Mouse (Mus musculus): ENCODE measurements around the gene Mat2a.
"Not testable (repeated sequence)": the region's sequence is repeated elsewhere in the genome, so short reads cannot be mapped to it uniquely, and the experiment has no call there.

Mat2a gene

GRCm38 (mm10) chr6:72454833-72455373 lies 15.5 kb upstream of the Mat2a start:
- DNase-seq = peak; percentile 55

DNA sequence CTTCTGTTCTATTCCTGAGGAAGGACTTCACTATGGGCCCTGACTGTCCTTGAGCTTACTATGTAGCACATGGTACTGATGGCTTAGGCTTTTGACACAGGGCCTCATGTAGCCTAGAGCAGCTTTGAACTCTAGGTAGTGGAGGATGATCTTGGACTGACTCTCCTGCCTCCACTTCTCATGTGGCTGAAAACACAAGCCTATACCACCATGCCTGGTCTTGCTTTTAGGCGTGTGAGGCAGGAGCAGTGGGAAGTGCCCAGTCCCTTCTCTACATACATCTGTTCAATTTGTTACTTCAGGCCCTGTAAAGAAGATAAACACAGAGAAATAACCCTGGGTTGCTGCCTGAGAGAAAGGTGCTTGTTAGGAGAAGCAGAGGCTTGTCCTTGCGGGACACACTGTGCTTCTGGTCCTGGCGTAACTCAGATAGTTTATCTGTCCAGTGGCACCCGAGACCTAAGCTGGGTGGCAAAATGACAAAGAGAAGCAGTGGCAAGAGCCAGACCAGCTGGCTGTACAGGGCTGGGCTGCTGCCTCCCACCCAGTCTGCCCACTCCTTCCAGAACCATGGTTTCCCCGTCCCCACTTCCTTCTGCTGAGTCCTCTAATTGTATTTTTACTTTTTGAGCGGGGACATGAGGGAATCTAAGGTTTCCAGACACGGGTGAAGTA lies 14.9 kb upstream of the Mat2a start:
- DNase-seq = peak; percentile 34

DNA sequence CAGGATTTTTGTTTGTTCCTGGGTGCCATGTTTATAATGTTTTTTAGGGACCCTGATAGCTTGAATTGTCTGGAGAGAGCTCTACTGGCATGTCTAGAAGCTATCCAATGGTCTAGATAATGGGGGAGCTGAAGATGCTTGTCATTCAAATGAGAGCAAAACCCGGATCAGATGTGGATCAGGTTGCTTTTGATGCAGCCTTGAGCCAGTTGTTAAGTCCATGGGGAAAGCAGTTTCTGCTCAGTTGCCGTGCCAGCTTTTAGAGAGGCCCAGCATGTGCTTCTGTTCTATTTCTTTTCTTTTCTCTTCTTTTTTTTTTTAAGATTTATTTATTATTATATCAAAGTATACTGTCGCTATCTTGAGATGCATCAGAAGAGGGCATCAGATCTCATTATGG lies 14.2 kb upstream of the Mat2a start:
- DNase-seq = no peak

DNA sequence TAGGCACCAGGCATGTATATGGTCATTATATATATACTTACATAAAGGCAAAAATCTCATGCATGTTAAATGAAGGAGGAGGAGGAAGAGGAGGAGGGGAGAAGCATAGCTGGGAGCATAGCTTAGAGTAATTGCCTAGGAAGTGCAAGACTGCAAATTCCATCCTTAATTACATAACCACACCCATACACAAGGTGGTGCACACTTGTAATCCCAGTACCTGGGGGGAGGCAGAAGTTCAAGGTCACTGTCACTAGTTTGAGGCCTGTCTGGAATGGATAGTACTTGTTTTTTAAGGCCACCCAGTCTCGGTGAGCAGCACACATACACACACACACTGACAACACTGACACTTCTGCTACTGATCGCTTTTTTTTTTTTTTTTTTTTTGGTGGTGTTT lies 13.0 kb upstream of the Mat2a start:
- no peak for DNase-seq

DNA sequence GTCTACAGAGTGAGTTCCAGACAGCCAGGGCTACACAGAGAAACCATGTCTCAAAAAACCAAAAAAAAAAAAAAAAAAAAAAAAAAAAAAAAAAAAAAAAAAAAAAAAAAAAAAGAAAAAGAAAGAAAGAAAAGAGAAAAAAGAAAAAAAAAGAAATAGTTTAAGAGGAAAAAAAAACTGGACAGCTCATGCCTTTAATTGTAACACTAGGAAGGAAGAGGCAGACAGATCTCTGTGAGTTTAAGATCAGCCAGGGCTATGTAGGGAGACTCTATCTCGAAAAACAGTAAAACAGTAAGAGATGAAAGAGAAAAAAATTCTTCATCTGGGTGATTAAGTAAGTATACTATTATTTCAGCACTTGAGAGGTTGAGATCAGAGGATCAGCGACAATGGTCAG lies 12.4 kb upstream of the Mat2a start:
- DNase-seq = not testable (repeated sequence)

DNA sequence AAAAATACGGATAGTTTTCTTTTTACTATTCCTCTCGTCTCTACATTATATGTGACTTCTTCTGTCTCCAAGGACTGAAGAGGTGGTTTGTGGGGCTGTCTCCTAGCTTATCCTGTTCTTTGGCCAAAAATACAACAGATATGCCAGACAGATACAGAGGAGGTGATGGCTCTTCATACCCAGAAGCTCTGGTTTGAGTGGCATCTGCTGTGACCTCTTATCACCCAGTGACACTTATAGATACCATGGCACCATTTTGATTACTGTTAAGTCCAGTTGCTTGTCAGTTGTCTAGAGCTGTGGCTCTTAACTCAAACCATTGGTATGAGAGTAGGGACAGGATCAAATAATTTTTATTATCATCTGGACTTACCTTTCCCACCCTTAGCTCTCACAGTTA lies 8.1 kb upstream of the Mat2a start:
- no peak for DNase-seq

GRCm38 (mm10) chr6:72445011-72445410 lies 5.7 kb upstream of the Mat2a start:
- no peak for DNase-seq

- no peak for DNase-seq
Measured at GRCm38 (mm10) chr6:72442921-72443604, 3.7 kb upstream of the Mat2a start.

GRCm38 (mm10) chr6:72440186-72440990 lies 1.0 kb upstream of the Mat2a start:
- DNase-seq = peak; percentile 36

DNA sequence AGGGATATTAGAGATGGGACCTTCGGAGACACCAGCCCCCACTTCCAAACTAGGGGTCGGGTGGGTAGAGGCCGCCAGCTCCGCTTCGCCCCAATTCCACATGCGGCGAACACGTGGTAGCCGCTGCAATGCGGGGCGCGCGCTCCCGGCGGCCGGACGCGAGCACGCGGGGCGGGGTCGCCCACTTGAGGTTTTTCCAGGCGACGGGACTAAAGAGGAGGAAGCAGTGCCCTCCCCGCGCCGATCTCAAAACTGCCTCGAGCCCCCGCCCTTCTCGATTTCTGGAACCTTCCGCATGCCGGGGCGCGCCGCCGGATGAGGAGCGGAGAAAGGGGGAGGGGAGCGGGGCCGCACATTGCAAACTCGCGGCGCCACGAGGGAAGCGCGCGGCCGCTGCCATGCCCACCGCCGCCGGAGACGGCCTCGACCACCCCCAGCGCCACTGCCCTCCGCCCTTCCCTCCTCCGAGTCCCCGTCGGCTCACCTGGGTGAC lies 450 bp downstream of the Mat2a start:
- peak; percentile 94 for DNase-seq

DNA sequence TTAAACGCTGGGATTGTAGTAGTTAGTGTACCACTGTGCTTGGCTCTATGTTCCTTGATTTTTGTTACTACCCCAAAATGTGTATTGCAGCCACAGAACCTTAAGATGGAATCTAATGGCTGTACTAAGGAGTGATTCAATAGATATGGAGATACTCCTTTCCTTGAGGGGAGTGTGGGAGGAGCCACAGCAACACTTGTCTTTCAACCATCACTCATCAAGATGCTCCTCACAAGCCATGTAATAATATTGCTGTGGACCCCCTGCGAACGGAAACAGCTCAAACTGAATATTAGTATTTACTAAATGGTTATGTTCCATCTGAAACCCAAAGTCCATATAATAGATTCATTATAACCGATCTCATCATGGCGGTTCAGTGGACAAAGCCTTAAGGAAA lies 1.1 kb downstream of the Mat2a start:
- DNase-seq = no peak

DNA sequence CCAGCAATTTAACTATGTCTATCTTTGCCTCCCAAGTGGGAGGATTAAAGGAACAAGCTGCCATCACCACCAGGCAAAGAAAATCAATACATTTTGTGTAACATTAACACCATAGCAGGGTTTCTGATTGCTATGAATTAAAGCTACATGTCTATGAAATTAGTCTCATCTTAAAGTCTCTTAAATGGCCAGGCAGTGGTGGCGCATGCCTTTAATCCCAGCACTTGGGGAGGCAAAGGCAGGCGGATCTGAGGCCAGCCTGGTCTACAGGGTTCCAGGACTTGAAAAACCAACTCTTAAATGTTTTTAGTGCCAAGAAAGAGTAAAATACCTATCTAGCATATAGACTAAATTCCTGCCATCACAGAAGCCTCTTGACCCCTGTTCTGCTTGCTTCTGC lies 7.2 kb downstream of the Mat2a start:
- DNase-seq = no peak

- no peak for DNase-seq
Measured at GRCm38 (mm10) chr6:72430989-72431921, 8.1 kb downstream of the Mat2a start.

DNA sequence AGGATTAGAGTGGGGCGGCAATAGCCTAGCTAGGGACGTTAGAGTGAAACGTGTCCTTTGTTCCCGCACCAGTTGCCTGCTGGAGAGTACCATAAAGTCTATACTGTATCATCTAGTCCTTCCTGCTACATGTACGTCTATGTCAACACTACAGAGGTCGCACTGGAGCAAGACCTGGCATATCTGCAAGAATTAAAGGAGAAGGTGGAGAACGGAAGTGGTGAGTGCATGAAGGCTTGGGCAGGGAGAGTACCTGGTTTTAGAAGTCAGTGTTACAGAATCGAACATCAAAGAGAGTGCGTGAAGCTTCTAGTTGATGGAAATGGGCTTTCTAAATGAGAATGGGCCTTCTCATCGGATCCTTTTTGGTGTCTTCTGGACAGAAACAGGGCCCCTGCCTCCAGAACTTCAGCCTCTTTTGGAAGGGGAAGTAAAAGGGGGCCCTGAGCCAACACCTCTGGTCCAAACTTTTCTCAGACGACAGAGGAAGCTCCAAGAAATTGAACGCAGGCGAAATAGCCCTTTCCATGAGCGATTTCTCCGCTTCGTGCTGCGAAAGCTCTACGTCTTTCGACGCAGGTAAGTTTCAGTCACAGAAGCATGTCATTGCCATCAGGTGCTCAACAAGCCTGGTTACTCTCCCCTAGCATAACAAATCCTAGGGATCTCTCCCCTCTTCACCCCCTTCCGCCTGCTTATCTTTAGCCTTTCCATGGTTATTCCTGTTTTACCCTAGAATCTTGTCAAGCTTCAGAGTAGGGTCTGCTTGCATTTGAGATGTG lies 10.1 kb downstream of the Mat2a start:
- DNase-seq = no peak

GRCm38 (mm10) chr6:72428036-72428435 lies 11.3 kb downstream of the Mat2a start:
- DNase-seq = peak; percentile 42

DNA sequence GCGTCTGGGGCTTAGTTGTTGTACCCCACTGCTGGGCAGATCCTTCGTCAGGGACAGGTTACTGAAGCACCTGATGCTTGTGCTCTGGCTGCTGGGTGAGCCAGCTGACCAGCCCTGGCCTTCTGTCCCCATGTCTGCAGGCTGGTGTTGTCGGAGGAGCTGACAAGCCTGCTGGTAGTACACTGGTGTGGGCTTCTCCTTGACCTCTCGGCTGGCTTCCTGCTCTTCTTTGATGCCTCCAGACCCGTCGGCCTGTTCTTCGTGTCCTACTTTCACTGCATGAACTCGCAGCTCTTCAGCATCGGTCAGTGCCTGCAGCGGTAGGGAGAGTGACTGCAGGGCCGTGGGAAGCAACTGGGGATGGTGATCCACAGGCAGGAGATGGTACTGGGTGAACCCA lies 13.7 kb downstream of the Mat2a start:
- DNase-seq = no peak

DNA sequence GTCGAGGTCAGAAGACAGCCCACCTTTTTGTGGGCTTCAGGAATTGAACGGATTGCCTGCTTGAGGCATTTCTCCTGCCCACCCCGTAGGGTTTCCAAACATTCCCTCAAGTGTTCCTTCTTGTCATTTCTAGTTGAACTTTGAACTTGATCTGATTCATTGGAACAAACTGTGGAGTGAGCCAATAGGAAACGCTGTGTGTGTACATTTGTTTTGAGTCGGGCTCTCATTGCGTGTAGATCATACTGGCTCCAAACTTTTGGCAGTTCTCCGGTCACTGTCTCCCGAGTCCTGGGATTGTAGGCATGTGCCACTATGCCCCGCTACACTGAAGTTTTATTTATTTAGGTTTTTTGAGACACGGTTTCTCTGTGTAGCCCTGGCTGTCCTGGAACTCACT lies 18.5 kb downstream of the Mat2a start:
- DNase-seq = no peak

- no peak for DNase-seq
Measured at GRCm38 (mm10) chr6:72419806-72420205, 19.6 kb downstream of the Mat2a start.

DNA sequence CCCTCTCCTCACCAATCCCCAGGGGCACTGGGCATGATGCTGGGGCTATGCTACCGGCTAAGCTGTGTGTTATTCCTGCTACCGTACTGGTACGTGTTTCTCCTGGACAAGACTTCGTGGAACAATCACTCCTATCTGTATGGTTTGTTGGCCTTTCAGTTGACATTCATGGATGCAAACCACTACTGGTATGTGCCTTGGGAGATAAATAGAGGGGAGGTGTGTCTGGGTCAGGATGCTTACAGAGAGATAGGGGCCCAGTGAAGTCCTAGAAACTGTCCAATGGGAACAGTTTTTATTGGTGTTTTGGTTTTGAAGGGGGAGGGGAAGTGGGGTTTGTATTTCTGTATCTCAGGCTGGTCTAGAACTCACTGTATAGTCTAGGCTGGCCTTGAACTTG lies 21.1 kb downstream of the Mat2a start:
- DNase-seq = no peak

GRCm38 (mm10) chr6:72415964-72416772 lies 23.2 kb downstream of the Mat2a start:
- DNase-seq = no peak

DNA sequence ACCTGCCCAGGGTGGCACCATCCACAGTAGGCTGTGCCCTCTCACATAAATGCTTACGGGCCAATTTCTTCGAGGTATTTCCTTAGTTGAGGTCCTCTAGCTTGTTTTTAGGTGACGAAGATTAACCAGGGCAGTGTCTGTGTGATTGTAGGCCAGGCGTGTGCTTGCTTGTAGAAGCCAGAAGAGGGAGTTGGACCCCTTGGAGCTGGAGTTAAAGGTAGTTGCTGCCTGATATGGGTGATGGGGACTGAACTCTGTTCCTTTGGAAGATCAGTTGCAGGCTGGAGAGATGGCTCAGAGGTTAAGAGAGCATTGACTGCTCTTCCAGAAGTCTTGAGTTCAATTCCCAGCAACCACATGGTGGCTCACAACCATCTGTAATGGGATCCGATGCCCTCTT lies 24.2 kb downstream of the Mat2a start:
- no peak for DNase-seq
